Mouse (Mus musculus) thymus, postnatal 0 days (tissue): ENCODE measurements around the gene Atp2a3. TPM values are rescaled to one million over a fixed set of nuclear protein-coding genes. Genes with fewer than 3 reads are reported as not detected.

Experiments
- DNase-seq: peaks from one replicate; pipeline ENCODE4 v3.0.0-alpha.2; 2015; ENCODE audit warnings: low spot score
- polyA plus RNA-seq: library from polyadenylated mRNA; unstranded; fragments of >200 nt; fragmentation: Nextera tagmentation; extraction: Ambion mirVana; gene quantifications from 2 replicates; pipeline ENCODE4 v1.2.1, GENCODE M21; 2015

Atp2a3 gene
- 102 and 111 TPM in 2 replicates for polyA plus RNA-seq

- peak; percentile 96 for DNase-seq
These were observed at the start of gene Atp2a3 for GRCm38 (mm10) chr11:72961072-72961980. TSS of gene Atp2a3 (plus strand) at chr11:72961169.

DNA sequence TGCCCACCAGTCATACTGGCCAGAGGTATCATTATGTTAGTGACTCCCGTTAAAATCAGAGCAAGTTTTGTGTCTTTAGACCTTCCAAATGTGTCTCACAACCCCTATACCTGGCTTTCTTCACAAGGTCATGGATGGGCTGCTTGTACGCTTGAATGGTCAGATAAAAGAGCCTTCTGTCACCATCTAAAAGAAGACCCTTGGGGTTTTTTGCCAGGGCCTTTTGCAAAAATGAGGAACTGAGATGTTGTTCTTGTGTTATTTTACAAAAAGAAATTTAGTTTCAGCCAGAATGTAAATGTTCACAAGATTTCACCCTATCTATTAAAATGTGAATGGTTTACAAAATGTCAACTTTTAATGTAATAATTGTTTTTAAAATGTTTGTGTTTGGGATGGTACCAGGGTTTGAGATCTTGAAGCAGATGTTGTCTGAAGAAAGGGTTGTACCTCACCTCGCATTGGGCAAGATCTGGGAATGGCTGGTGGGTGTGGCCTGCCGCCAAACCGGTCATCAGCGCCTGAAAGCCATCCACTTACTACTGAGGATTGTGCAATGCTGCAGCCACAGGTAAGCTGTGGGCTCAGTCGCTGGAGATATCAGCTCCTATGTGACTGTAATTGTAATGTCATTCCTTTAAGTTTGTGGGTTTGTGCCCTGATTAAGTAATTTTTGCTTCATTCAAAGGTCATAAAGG is 43.5 kb upstream of the Atp2a3 start:
- DNase-seq: no peak

- no peak for DNase-seq
These were observed 37.9 kb upstream of the Atp2a3 start for GRCm38 (mm10) chr11:72923116-72923515.

DNA sequence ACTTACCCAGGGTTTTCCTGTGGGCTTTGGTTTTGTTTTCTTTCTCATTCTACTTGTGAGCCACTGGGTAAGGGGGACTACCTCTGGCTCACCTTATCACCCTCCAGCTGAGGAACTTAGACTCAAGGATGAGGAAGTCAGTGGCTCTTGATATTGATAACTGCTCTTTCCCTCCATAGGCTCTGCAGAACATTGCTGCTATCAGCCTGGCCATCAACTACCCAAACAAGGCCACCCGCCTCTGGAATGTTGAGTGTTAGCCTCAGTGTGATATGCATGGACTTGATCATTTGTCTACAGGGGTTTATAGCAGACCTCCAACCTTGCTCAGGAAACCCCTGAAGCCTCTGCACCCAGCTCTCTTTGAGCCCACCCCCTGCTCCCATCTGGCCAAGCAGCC is 36.5 kb upstream of the Atp2a3 start:
- no peak for DNase-seq

DNA sequence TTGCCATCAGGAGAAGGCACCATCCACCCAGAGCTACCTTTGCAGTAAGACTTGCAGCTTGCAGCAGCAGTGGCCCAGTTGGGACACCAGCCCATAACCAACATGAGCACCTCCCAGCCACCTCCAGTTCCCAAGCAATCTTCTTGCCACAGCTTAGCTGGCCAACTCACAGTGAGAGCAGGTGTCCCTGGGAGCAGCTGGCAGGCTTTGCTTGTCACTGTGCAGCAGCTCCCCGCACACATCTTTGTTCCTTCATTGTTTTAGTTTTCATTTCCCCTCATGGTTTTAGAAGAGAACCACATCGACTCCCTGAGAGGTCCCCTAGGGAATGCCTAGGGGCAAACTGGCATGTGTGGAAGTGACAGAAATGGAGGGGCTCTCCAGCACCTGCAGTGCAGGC is 35.9 kb upstream of the Atp2a3 start:
- DNase-seq: no peak

DNA sequence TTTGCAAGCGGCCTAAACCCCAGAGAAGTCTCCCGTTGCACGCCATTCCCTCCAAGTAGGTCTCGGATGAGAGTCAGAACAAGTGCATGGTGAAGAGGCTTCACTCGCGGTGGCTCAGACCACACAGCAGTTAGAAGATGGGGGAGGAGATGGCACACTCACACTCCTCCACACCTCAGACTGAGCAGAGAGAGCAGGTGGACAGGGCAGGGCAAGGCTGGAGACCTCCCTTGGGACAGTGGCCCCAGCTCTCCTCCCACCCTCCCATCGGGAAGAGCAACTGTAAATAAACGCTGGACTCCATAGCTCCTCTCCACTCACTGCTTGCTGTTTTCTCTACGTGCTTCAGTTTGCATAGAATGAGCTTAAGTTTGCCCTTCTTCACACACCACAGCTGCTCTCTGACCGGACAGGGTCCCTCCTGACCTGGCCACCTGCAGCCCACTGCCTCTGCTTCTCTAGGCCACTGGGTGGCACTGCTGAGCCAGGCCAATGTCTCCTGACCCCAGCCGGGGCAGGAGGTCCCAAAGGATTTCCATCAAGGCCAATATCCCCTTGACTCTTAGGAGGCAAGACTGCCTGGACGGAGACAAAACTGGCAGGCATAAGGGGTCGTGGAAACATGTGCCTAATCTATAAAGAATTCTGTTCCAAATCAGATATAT is 34.6 kb upstream of the Atp2a3 start:
- DNase-seq: peak; percentile 50

GRCm38 (mm10) chr11:72928516-72928915 is 32.5 kb upstream of the Atp2a3 start:
- DNase-seq: no peak

DNA sequence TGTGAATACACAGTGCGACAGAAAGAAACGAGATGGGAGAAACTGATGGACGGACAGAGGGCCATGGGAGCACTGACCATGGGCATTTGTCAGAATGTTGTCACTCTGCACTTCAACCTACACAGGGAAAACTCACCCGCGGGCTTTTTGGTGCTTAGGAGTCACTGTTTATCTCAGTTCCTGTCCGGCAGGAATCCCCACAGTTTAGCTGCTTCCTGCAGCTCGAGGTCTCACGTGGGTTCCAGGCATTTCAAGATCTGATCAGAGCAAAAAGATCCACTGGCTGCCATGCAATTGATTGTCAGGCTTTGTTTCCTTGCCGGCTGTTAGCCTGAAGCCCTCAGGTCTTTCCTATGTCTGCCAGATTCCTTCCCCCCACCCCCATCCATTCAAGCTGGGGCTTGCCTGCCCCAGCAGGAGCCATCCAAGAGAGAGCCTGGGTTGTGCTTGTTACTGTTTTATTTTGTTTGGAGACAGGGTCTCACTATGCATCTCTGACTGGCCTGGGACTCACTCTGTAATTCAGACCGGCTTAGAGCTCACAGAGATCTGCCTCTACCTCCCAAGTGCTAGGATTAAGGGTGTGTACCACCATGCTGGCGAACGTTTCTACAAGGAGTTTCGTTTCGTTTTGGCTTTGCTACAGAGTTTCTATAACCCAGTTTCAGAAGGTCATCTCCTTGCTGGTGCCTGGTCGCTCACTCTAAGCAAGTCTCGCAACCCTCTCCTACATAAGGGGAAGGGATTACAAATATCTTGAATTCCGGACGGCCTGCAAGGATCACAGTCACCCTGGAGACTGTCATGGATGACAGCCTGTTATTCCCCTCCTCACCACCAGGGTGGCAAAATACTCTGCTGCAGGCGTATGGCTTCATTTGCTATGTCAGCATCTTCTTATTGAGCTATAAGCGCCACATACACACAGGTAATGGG is 20.5 kb upstream of the Atp2a3 start:
- DNase-seq: peak; percentile 64

DNA sequence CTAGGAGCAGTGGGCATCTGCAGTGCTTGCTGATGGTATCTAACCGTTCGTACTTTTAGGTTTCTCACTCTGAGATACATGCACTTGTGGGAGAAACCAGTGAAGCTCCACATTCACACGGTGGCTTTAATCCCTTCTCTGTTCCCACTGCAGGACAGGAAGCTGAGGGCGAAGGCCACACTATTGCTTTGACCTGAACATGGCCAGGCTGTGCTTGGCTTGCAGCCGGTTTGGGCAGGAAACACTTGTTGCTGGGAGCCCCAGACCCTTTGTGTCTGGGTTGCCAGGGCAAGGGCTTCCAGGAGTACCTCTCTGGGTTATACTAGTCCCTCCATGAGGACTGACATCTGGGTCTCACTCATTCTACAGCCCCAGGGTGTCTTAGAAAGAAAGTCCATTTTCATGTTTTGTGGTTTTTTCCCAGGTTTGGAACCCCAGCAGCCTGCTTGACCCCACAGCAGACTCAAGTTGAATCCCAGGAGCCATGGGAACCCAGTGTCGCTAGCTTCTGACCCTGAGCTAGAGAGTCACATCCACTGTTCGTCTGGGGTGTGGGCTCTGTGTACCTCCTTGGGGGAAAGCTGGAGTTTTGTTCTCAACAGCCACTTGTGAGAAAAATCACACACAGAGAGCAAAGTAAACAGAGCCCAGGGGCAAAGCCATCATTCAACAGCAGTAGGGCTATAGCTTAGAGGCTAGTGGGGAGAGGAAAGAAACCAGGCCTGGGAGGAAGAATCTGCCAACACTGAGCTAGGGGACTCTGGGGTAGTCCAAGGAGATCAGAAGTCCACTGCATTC is 15.8 kb upstream of the Atp2a3 start:
- DNase-seq: no peak

DNA sequence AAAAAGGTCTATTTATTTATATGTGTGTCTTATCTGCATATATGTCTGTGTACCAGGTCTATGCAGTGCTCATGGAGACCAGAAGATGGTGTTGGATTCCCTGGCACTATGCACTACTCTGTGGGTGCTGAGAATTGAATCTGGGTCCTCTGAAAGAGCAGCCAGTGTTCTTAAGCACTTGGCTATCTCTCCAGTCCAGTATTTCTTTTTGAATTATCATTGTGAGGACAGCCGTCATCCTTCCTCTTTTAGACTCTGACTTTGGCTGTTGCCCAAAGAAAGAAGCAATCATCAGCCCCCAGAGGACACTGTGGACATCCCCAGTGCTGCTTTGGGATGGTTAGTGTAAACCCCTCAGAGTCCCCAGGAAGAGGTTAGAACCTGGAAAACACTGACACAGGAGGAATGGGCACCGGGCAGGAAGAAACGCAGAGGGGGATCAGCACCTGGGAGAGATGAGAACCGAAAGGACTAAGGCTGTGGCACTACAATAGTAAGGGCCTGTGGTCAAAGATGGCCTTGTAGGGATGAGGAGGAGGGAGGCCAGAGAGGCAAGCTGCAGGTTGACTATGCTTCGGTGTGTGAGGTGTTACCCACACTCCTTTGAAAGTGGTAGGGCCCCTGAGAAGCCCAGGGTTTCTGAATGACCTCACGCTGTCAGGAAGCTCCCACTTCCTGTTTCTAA is 15.0 kb upstream of the Atp2a3 start:
- DNase-seq: peak; percentile 44

- DNase-seq: no peak
These were observed 14.3 kb upstream of the Atp2a3 start for GRCm38 (mm10) chr11:72946560-72947119.

- DNase-seq: no peak
These were observed 13.1 kb upstream of the Atp2a3 start for GRCm38 (mm10) chr11:72947840-72948239.

DNA sequence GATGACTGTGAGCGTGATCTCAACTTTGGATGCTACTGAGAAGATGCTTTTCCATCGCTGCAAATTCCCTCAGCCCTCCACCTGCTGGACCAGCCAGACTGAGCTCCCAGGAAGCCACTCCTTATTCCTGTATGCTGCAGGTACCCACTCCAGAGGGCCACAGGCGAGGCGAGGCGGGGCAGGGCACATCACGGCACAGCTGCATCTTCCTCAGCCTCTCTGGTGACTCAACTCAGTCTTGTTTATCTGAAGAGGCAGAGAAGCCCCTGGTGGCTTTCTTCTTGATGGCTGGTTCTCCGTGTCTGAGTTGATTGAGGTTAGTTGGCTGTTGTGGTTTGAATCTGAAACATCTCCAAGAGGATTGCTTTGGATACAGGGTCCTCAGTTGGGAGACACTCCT is 12.7 kb upstream of the Atp2a3 start:
- DNase-seq: peak; percentile 25

DNA sequence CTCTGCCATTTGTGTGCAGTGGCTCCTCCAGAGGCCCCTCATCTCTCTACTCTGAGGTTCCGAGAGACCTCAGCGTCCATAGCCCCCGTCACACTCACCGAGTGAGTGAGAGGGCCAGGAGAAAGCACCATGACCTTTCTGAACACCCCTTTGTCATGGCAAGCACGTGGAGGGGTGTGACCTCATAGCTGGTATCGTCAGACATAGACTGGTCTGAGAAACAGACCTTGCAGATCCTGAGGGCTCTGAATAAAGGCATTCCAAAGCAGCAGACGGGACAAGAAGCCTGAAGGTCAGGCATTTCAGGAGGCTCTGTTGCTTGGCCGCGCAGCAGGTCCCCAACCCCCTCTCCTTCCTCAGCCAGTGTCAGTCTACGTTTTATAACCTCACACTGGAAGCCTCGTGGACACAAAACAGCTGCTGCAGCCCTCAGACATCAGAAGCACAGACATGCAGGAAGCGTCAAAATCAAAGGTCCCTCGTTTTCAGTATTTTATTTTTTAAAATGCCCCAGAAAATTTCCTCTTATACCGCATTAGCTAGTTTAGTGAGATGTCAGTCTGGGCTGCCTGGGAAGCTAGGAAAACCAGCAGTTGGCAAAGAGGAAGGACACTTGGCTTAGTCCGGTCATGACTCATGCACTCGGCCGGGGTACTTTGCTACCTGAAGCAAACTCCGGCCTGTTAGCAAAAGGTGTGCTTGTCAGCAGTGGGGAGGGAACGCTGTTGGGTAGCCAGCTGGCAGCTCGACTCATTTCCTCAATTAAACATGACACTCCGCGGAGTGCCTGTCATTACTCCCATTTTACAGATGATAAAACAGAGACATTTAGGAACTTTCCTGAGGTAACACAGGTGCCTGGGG is 9.6 kb upstream of the Atp2a3 start:
- DNase-seq: peak; percentile 38

DNA sequence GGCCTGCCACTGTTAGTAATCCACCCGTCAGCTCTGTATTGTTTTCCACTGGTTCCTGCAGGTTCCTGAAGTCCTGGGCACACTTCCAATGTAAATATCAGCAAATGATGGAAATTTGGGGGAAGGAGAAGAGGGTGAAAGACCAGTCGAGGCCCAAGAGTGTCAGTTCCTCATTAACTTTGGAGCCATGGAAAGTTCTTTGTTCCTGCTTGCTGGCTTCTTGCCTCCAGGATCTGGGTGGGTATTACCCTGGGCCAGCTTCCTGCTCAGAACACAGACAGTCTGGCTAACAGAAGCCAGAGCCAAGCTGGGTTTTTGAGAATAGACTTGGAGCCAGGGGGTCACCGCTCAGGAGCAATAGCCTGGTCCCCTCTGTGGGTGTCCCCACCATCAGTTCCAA is 8.7 kb upstream of the Atp2a3 start:
- no peak for DNase-seq

GRCm38 (mm10) chr11:72952697-72953096 is 8.3 kb upstream of the Atp2a3 start:
- peak; percentile 18 for DNase-seq

DNA sequence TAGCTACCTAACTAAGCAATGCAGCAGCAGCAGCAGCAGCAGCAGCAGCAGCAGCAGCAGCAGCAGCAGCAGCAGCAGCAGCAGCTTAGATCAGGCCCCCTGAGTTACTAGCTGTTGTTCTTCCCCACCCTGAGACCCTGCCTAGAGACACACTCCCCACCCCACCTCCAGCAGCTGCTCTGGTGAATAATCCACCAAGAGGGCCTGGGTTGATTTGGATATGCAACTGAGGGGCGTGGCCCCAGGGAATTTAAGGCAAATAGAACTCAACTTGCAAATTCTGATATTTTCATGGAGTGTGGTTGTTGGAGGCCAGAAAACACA is 7.9 kb upstream of the Atp2a3 start:
- no peak for DNase-seq

DNA sequence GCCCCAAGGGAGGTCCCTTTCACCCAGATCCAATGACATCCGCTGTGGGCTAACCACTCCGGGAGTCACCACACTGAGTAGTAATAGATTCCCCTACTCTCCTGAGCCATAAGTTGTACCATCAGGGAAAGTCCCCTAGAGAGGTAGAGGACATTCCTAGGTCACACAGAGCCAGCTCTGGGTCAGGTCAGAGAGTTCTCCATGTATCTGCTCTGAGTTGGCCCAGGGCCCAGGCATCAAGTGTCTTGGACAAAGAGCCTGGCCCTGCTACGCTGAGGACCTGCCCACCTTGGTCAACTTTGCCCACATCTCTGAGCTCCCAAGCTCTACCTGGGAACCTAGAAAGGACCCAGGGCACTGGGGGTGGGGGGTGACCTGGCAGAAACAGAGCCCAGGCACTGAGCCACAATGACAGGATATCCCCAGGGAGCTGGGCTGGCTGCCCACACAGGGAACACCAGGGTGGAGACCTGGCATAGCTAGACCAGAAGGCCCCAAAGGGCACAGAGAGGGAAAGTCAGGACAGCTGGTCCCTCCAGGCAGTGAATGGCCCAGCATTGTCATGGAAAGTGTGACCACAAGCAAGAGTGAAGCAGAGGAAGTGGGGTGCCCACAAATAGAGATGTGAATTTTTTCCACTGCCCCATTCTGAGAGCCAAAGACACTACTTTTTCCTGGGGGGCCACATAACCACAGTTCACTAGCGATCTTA is 7.4 kb upstream of the Atp2a3 start:
- peak; percentile 55 for DNase-seq
